Mouse (Mus musculus) stomach, embryonic 14.5 days (tissue): ENCODE data around the gene Fam13a. TPM values are rescaled to one million over a fixed set of nuclear protein-coding genes. Genes with fewer than 3 reads are reported as not detected.

Experiments used
- ATAC-seq: fragments of 200-750 bp; cut with Nextera tagmentation; 2 replicates; pipeline ENCODE4 v1.8.0; 2017; ENCODE audit warnings: low read depth, moderate TSS enrichment; ENCODE audit not compliant: insufficient number of reproducible peaks, insufficient read depth, low FRiP score
- H3K27ac ChIP-seq: fragments of 300-500 bp; sonication (generic); 2 replicates; pipeline ENCODE4 v1.5.1; 2014; ENCODE audit warnings: mild to moderate bottlenecking, low read length, moderate library complexity, mixed read lengths
- H3K27me3 ChIP-seq: fragments of 300-500 bp; sonication (generic); 2 replicates; pipeline ENCODE4 v1.6.1; 2014; ENCODE audit warnings: low read length, control low read depth, mixed read lengths; ENCODE audit not compliant: control insufficient read depth, insufficient read depth
- H3K36me3 ChIP-seq: fragments of 300-500 bp; sonication (generic); 2 replicates; pipeline ENCODE4 v1.6.1; 2014; ENCODE audit warnings: mild to moderate bottlenecking, control low read depth, low read length, moderate library complexity, mixed read lengths; ENCODE audit not compliant: control insufficient read depth, insufficient read depth
- H3K4me1 ChIP-seq: fragments of 300-500 bp; sonication (generic); 2 replicates; pipeline ENCODE4 v1.6.1; 2014; ENCODE audit warnings: low read length, control low read depth, mixed read lengths; ENCODE audit not compliant: control insufficient read depth, insufficient read depth
- H3K4me2 ChIP-seq: fragments of 300-500 bp; sonication (generic); replicated peaks from 2 replicates; pipeline ENCODE4 v1.6.1; 2014; ENCODE audit warnings: low read depth, low read length, control low read depth
- H3K4me3 ChIP-seq: fragments of 300-500 bp; sonication (generic); 2 replicates; pipeline ENCODE4 v1.5.1; 2014; ENCODE audit warnings: low read depth, low read length, control low read depth
- H3K9ac ChIP-seq: fragments of 300-500 bp; sonication (generic); replicated peaks from 2 replicates; pipeline ENCODE4 v1.6.1; 2014; ENCODE audit warnings: low read depth, mild to moderate bottlenecking, control low read depth, low read length, moderate library complexity, mixed read lengths
- H3K9me3 ChIP-seq: fragments of 300-500 bp; sonication (generic); 2 replicates; pipeline ENCODE4 v1.6.1; 2016; ENCODE audit warnings: low read depth, low read length, control low read depth; ENCODE audit not compliant: control insufficient read depth
- WGBS: fragments of 180-500 bp; shearing (Covaris S2); extraction: QIAGEN DNeasy Blood & Tissue Kit; methylation state at CpG from one replicate; pipeline ENCODE4 v1.1.7; 2014; 5-methylcytosine and 5-hydroxymethylcytosine counted together
- polyA plus RNA-seq: library from polyadenylated mRNA; unstranded; fragments of >200 nt; fragmentation: Nextera tagmentation; extraction: Ambion mirVana; gene quantifications from 2 replicates; pipeline ENCODE4 v1.2.1, GENCODE M21; 2014

Gene Fam13a
- polyA plus RNA-seq, 1 experiment from 2014 or later, result 11.8 TPM

DNA sequence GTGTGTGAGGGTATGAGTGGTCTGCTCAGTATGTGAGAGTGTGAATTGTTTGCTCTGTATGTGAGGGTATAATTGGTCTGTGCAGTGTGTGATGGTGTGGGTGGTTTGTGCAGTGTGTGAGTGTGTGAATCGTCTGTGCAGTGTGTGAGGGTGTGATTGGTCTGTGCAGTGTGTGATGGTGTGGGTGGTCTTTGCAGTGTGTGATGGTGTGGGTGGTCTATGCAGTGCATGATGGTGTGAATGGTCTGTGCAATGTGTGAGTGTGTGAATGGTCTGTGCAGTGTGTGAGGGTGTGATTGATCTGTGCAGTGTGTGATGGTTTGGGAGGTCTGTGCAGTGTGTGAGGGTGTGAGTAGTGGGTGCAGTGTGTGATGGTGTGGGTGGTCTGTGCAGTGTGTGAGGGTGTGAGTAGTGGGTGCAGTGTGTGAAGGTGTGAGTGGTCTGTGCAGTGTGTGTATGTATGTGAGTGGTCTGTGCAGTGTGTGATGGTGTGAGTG lies 8.0 kb downstream of the Fam13a start:
- Histone ChIP-seq H3K36me3 (no peaks in the 10 kb centered on the region), H3K4me3 (no peak overlapping the region), H3K27ac (no peak overlapping the region), H3K27me3 (no peaks in the 10 kb centered on the region), H3K4me1 (no peaks in the 10 kb centered on the region), H3K9me3 (no peaks in the 10 kb centered on the region), H3K4me2 (no peak overlapping the region), H3K9ac (no peak overlapping the region)
- peak; percentile 54; the same call in 1 of the 2 replicates for ATAC-seq
- WGBS, result 68% methylated on average over 1 of the region's 1 CpGs

DNA sequence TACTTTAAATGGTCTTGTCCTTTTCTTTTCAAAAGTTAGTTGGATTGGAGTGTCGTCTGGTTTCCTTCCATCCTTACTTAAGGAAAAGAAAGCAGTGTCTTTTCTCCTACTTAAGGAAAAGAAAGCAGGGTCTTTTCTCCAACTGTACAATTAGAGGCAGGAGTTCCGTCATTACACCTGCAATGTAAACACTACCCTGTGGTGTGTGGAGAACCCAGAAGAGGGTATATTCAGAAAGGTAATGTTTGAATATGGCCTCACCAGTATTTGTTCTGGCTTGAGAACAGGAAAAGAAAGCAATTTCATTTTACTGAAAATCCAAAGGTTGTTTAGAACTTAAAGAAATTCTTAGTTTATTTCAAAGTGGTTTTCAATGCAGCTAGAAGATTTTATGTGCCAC lies 9.6 kb downstream of the Fam13a start:
- Histone ChIP-seq H3K4me3 (no peak overlapping the region), H3K4me2 (no peak overlapping the region), H3K9me3 (no peaks in the 10 kb centered on the region), H3K9ac (no peak overlapping the region), H3K4me1 (no peaks in the 10 kb centered on the region), H3K27ac (no peak overlapping the region), H3K27me3 (no peaks in the 10 kb centered on the region), H3K36me3 (no peaks in the 10 kb centered on the region)
- ATAC-seq, result no peak
- WGBS, result 30% methylated on average over 2 of the region's 2 CpGs

DNA sequence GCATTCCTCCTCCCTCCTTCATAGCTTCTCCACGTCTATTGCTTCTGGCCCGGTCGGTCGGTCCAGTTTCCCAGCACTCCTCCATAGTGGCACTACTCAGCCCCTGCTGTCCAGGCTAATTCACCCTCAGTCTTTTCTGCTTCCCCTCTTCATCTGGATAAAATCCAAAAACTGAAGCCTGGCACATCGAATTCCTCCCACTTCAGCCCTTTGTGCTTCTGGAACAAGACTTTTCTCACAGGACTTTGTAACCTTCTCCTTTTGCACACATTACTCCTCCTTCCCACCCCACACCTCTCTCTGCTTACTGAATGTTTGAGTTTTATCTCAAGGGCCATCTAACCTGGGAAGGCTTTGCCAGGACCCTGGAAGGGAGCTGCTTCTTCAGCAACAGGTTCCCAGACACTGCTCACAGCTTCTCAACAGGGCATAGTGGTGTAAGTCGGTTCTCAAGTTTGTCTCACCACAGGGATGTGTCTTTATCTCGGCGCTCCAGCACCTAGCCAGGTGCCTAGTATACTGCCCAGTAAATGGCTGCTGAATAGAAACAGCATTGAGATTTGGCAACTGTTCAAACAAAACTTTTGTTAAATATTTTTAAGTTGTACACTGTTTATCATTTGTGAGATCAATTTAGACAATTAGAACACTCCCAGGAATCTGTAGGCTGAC lies 10.1 kb downstream of the Fam13a start:
- Histone ChIP-seq H3K27me3 (no peaks in the 10 kb centered on the region), H3K4me3 (no peak overlapping the region), H3K9ac (no peak overlapping the region), H3K36me3 (no peaks in the 10 kb centered on the region), H3K9me3 (no peaks in the 10 kb centered on the region), H3K27ac (peak overlapping the region; percentile 17; the same call in 1 of the 2 replicates), H3K4me2 (no peak overlapping the region), H3K4me1 (no peaks in the 10 kb centered on the region)
- ATAC-seq, result 0 out of 2 replicates have a peak, but pooled peaks have one; percentile 44
- 72% methylated on average over 8 of the region's 8 CpGs for WGBS

DNA sequence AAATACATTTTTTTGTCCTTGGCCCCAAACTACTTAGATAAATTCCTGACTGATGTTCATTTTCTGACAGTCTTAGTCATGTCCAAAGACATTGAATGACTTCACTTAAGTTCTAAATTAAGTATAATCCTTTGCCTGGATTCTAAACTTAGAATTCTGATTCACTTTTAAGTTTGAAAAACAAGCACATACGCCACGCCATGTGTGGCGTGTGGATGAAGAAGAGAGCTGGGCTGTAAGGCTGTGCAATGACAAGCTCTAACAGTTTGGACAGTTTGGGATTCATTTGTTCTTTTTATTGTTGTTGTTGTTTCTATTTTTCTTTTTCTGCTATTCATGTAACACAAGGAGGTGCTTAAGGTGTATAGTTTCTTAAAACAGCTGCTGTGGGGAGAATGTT lies 13.6 kb downstream of the Fam13a start:
- WGBS, result 86% methylated on average over 3 of the region's 3 CpGs
- no peaks in the 10 kb centered on the region for H3K36me3 ChIP-seq

DNA sequence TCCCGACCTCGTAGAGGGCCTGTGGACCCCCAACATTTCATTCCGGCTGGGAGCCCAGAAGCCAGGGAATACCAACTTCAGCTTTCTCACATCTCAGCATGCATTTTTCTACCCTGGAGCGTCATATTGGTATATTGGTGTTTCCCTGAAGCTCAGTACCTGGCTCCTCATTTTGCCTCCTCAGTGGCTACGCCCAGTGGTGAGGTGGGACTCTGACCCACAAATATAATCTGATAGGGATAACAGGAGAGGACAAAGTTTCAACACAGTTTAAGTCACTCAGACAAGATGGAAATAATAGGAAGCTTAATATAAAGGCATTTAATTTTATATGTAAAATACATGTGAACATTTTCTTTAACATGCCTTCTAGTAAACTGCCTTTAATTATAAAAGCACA lies 19.7 kb downstream of the Fam13a start:
- H3K4me3 ChIP-seq, result no peak overlapping the region
- 96% methylated on average over 5 of the region's 5 CpGs for WGBS
- no peak overlapping the region for H3K9ac ChIP-seq
- H3K36me3 ChIP-seq, result no peaks in the 10 kb centered on the region
- H3K4me1 ChIP-seq, result no peaks in the 10 kb centered on the region
- no peak overlapping the region for H3K4me2 ChIP-seq
- no peak for ATAC-seq
- no peaks in the 10 kb centered on the region for H3K27me3 ChIP-seq
- H3K27ac ChIP-seq, result no peak overlapping the region
- H3K9me3 ChIP-seq, result no peaks in the 10 kb centered on the region

More for the DNA sequence above, 13.6 kb downstream of the Fam13a start:
- Histone ChIP-seq H3K4me3 (no peak overlapping the region), H3K4me2 (no peak overlapping the region), H3K9ac (no peak overlapping the region), H3K27ac (no peak overlapping the region), H3K27me3 (no peaks in the 10 kb centered on the region), H3K9me3 (no peaks in the 10 kb centered on the region), H3K4me1 (no peaks in the 10 kb centered on the region)
- ATAC-seq, result no peak

DNA sequence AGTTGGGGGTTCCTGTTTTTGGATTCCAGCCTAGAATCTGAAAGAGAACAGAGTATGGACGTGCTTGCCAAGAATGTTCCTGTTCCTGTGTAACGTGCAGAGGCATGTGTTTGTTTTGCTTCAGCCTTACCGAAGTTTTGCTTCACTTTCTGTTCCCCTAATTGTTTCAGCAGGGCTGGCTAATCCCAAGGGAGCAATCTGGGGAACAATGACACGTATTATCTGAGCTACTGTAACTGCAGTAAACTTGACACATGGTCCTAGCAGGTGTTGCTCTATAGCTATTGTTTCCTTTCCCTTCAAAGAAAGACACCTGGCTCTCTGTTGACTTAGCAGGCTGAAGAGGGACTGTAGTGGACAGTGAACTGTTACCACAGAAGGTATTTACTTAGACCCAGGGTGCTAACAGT lies 25.3 kb downstream of the Fam13a start:
- Histone ChIP-seq H3K4me2 (no peak overlapping the region), H3K36me3 (no peaks in the 10 kb centered on the region), H3K9ac (no peak overlapping the region), H3K4me1 (peaks cover 9% of the 10 kb centered on the region; the same call in 1 of the 2 replicates), H3K4me3 (no peak overlapping the region), H3K9me3 (no peaks in the 10 kb centered on the region), H3K27me3 (no peaks in the 10 kb centered on the region), H3K27ac (no peak overlapping the region)
- ATAC-seq, result peak; percentile 74
- 21% methylated on average over 4 of the region's 4 CpGs for WGBS

DNA sequence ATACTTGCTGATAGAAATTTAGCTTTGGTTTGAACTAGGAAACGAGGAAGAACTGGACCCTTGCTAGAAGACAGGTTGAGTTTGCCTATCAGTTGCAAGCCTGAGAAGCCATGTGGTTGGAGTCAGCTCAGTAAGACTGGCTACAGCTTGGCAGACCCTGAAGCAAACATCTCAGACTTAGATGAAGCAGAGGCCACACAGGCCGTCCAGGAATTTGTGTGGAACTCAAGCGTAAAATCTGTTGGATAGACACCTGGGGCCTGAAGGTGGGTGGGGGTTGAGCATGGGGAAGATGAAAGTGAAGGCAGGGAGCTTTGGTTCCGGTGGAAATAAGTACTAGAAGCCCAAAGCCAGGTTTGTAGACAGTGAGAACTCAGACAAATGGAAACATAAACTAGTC lies 25.8 kb downstream of the Fam13a start:
- Histone ChIP-seq H3K27ac (no peak overlapping the region), H3K9me3 (no peaks in the 10 kb centered on the region), H3K36me3 (no peaks in the 10 kb centered on the region), H3K27me3 (no peaks in the 10 kb centered on the region), H3K4me1 (peaks cover 9% of the 10 kb centered on the region; the same call in 1 of the 2 replicates), H3K4me2 (no peak overlapping the region), H3K9ac (no peak overlapping the region), H3K4me3 (no peak overlapping the region)
- WGBS, result 48% methylated on average over 4 of the region's 4 CpGs
- no peak for ATAC-seq

DNA sequence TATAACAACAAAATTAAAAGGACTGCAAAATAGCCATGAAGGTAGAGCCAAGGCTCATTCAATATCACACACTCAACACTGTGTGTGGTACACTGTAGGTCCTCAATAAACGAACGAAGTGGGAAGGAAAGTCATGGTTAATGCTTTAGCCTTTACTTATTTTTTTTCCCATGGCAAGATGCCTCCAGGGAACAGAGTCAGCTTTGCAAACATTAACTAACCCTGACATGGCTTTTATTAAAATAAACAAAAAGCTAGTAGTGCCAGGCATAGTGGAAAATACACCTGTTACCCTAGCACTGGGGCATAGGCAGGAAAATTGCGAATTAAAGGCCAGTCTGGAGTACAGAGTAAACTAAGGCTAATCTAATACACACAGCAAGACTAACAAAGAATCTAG lies 35.2 kb downstream of the Fam13a start:
- H3K9ac ChIP-seq, result no peak overlapping the region
- 69% methylated on average over 3 of the region's 3 CpGs for WGBS
- H3K27me3 ChIP-seq, result no peaks in the 10 kb centered on the region
- H3K4me1 ChIP-seq, result no peaks in the 10 kb centered on the region
- no peaks in the 10 kb centered on the region for H3K36me3 ChIP-seq
- H3K4me2 ChIP-seq, result no peak overlapping the region
- peak; percentile 63 for ATAC-seq
- no peaks in the 10 kb centered on the region for H3K9me3 ChIP-seq
- no peak overlapping the region for H3K27ac ChIP-seq
- no peak overlapping the region for H3K4me3 ChIP-seq

DNA sequence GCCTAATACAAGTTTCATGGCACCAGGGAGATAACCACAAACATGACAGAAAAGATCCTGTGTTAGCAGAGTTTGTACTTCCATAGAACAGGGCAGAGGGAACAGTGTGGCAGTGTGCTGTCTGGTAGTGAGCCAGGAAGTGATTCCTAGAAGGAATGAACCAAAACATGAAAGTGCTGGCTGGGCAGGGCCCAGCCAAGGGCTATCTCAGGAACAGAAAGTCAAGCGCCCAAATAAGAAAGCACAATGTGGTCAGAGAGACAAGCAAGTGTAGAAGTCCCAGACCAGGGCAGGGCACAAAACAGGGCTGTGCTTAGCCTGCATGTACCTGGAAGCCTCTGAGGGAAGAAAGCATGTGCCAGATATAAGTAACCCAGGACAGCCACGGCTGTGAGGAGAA lies 35.6 kb downstream of the Fam13a start:
- 86% methylated on average over 2 of the region's 2 CpGs for WGBS
- Histone ChIP-seq H3K4me3 (no peak overlapping the region), H3K4me1 (no peaks in the 10 kb centered on the region), H3K9ac (no peak overlapping the region), H3K4me2 (no peak overlapping the region), H3K27ac (no peak overlapping the region), H3K27me3 (no peaks in the 10 kb centered on the region), H3K9me3 (no peaks in the 10 kb centered on the region), H3K36me3 (no peaks in the 10 kb centered on the region)
- ATAC-seq, result no peak; the same call in 1 of the 2 replicates
